Mouse (Mus musculus) CH12.LX (cell line): ENCODE data around the gene Rbm25. TPM values are rescaled to one million over a fixed set of nuclear protein-coding genes. Genes with fewer than 3 reads are reported as not detected.

Experiments
- DNase-seq: peaks from one replicate; pipeline ENCODE4 v3.0.0-alpha.2; 2013; ENCODE audit errors: extremely low read depth
- H3K27ac ChIP-seq: 2 replicates; pipeline ENCODE4 v1.5.1; 2012; ENCODE audit warnings: low read depth, mild to moderate bottlenecking, control low read depth, moderate library complexity; ENCODE audit not compliant: insufficient read depth
- H3K27me3 ChIP-seq: replicated peaks from 2 replicates; pipeline ENCODE3; 2012; ENCODE audit warnings: inconsistent platforms
- H3K36me3 ChIP-seq, 2 experiments: replicated peaks in 1 of 2; 2 replicates each; pipeline versions ENCODE3 to v1.6.1; 2012; ENCODE audit warnings: inconsistent platforms in 1 of 2, low read length in 1 of 2, mild to moderate bottlenecking in 1 of 2, mixed read lengths in 1 of 2, moderate library complexity in 1 of 2; ENCODE audit not compliant: control insufficient read depth in 1 of 2, insufficient read depth in 1 of 2
- H3K4me1 ChIP-seq, 2 experiments: 2 replicates each; pipeline ENCODE4 v1.6.1; 2012; ENCODE audit warnings: inconsistent platforms in 1 of 2, moderate library complexity in 1 of 2; ENCODE audit not compliant: insufficient read depth in 2 of 2, control insufficient read depth in 1 of 2
- H3K4me2 ChIP-seq: 2 replicates; pipeline ENCODE4 v1.6.1; 2012; ENCODE audit warnings: low read depth, mild to moderate bottlenecking, control low read depth; ENCODE audit not compliant: poor library complexity, insufficient read depth, severe bottlenecking
- H3K4me3 ChIP-seq, 3 experiments: fragments of 150-350 bp in 1 of 3; sonication (generic) in 1 of 3; replicated peaks in 1 of 3; 2 replicates each; pipeline versions ENCODE3 to v1.5.1; 2011 to 2012; ENCODE audit warnings: low read depth in 2 of 3, low read length in 2 of 3, mild to moderate bottlenecking in 2 of 3, moderate library complexity in 2 of 3, control low read depth in 1 of 3, improper control_type of control experiment in 1 of 3, inconsistent platforms in 1 of 3, mixed read lengths in 1 of 3; ENCODE audit not compliant: poor library complexity in 1 of 3
- H3K79me2 ChIP-seq: replicated peaks from 2 replicates; pipeline ENCODE4 v1.6.1; 2012; ENCODE audit warnings: mild to moderate bottlenecking, moderate library complexity; ENCODE audit not compliant: control insufficient read depth, poor library complexity, insufficient read depth, severe bottlenecking; ENCODE audit errors: extremely low read depth
- H3K9ac ChIP-seq: 2 replicates; pipeline ENCODE4 v1.6.1; 2012; ENCODE audit warnings: low read depth, mild to moderate bottlenecking, control low read depth, moderate library complexity; ENCODE audit not compliant: insufficient read depth
- H3K9me3 ChIP-seq: replicated peaks from 2 replicates; pipeline ENCODE3; 2012; ENCODE audit warnings: low read length, inconsistent platforms, mixed read lengths
- BHLHE40 ChIP-seq: IDR thresholded peaks from 2 replicates; pipeline ENCODE4 v1.6.1; 2011; ENCODE audit warnings: mild to moderate bottlenecking, low read depth, low read length, improper control_type of control experiment
- CHD1 ChIP-seq: IDR thresholded peaks from 2 replicates; pipeline ENCODE4 v1.6.1; 2012; ENCODE audit warnings: low read depth, low read length, improper control_type of control experiment, inconsistent platforms
- CTCF ChIP-seq, 2 experiments: IDR thresholded peaks in 1 of 2; conservative IDR thresholded peaks in 1 of 2; 2 replicates each; pipeline ENCODE4 v1.5.1; 2011 to 2012; ENCODE audit warnings: low read depth in 2 of 2, low read length in 2 of 2, improper control_type of control experiment in 1 of 2, inconsistent platforms in 1 of 2, mild to moderate bottlenecking in 1 of 2, moderate library complexity in 1 of 2
- E2F4 ChIP-seq: IDR thresholded peaks from 2 replicates; pipeline ENCODE4 v1.6.1; 2011; ENCODE audit warnings: low read depth, low read length, improper control_type of control experiment; ENCODE audit not compliant: insufficient replicate concordance
- ELF1 ChIP-seq: IDR thresholded peaks from 2 replicates; pipeline ENCODE4 v1.6.1; 2014; ENCODE audit warnings: low read depth, mild to moderate bottlenecking, inconsistent platforms, low read length, improper control_type of control experiment
- EP300 ChIP-seq: IDR thresholded peaks from 2 replicates; pipeline ENCODE4 v1.6.1; 2011; ENCODE audit warnings: low read length, improper control_type of control experiment
- ETS1 ChIP-seq: conservative IDR thresholded peaks from 2 replicates; pipeline ENCODE4 v1.6.1; 2012; ENCODE audit warnings: low read depth, mild to moderate bottlenecking, inconsistent platforms, low read length, improper control_type of control experiment, moderate library complexity
- IRF4 ChIP-seq: IDR thresholded peaks from 2 replicates; pipeline ENCODE4 v1.6.1; 2014; ENCODE audit warnings: low read depth, mild to moderate bottlenecking, inconsistent platforms, low read length, improper control_type of control experiment
- JUN ChIP-seq: IDR thresholded peaks from 2 replicates; pipeline ENCODE4 v1.6.1; 2011; ENCODE audit warnings: low read depth, mild to moderate bottlenecking, low read length, improper control_type of control experiment, moderate library complexity; ENCODE audit not compliant: insufficient read depth
- KAT2A ChIP-seq: IDR thresholded peaks from 2 replicates; pipeline ENCODE4 v1.6.1; 2012; ENCODE audit warnings: low read length, improper control_type of control experiment, inconsistent platforms; ENCODE audit not compliant: insufficient replicate concordance
- MAZ ChIP-seq: IDR thresholded peaks from 2 replicates; pipeline ENCODE4 v1.6.1; 2012; ENCODE audit warnings: low read depth, mild to moderate bottlenecking, inconsistent platforms, low read length, improper control_type of control experiment, moderate library complexity
- MXI1 ChIP-seq: IDR thresholded peaks from 2 replicates; pipeline ENCODE4 v1.6.1; 2011; ENCODE audit warnings: mild to moderate bottlenecking, low read depth, low read length, improper control_type of control experiment
- MYC ChIP-seq: IDR thresholded peaks from 2 replicates; pipeline ENCODE4 v1.6.1; 2011; ENCODE audit warnings: low read depth, mild to moderate bottlenecking, improper control_type of control experiment, low read length
- NRF1 ChIP-seq: IDR thresholded peaks from 2 replicates; pipeline ENCODE4 v1.6.1; 2014; ENCODE audit warnings: low read depth, mild to moderate bottlenecking, inconsistent platforms, low read length, improper control_type of control experiment, moderate library complexity
- RCOR1 ChIP-seq: conservative IDR thresholded peaks from 2 replicates; pipeline ENCODE4 v1.6.1; 2012; ENCODE audit warnings: low read depth, mild to moderate bottlenecking, inconsistent platforms, low read length, improper control_type of control experiment
- TBP ChIP-seq: conservative IDR thresholded peaks from 2 replicates; pipeline ENCODE4 v1.6.1; 2011; ENCODE audit warnings: low read depth, low read length, improper control_type of control experiment
- TCF12 ChIP-seq: IDR thresholded peaks from 2 replicates; pipeline ENCODE4 v1.6.1; 2014; ENCODE audit warnings: low read depth, mild to moderate bottlenecking, inconsistent platforms, low read length, improper control_type of control experiment
- USF2 ChIP-seq: conservative IDR thresholded peaks from 2 replicates; pipeline ENCODE4 v1.6.1; 2011; ENCODE audit warnings: low read depth, low read length, improper control_type of control experiment
- ZC3H11A ChIP-seq: IDR thresholded peaks from 2 replicates; pipeline ENCODE4 v1.6.1; 2012; ENCODE audit warnings: low read depth, mild to moderate bottlenecking, inconsistent platforms, low read length, improper control_type of control experiment
- ZMIZ1 ChIP-seq: IDR thresholded peaks from 2 replicates; pipeline ENCODE4 v1.6.1; 2012; ENCODE audit warnings: low read depth, mild to moderate bottlenecking, inconsistent platforms, low read length, improper control_type of control experiment
- ZNF384 ChIP-seq: IDR thresholded peaks from 2 replicates; pipeline ENCODE4 v1.6.1; 2012; ENCODE audit warnings: low read depth, low read length, improper control_type of control experiment, inconsistent platforms
- dilution Hi-C: fragments of 300-500 bp; cut with MboI; formaldehyde crosslinking; loops from 2 replicates; pipeline ENCODE4 v1.14.3; 2020; ENCODE audit warnings: low sequenced_read_pairs; ENCODE audit not compliant: extremely low pct_unique_long_range_greater_than_20kb, extremely low pct_ligation_motif_present
- in situ Hi-C: fragments of 300-500 bp; cut with MboI; formaldehyde crosslinking; loops from 3 replicates; pipeline ENCODE4 v1.14.3; 2019; ENCODE audit warnings: low sequenced_read_pairs, low pct_ligation_motif_present, low pct_unique_long_range_greater_than_20kb, mixed read lengths
- polyA plus RNA-seq: library from polyadenylated mRNA; unstranded; fragments of >175 nt; gene quantifications from 2 replicates; pipeline ENCODE4 v1.2.1, GENCODE M21; 2012; ENCODE audit warnings: low read depth; ENCODE audit not compliant: insufficient read length
- total RNA-seq, 2 experiments: library from RNA; depleted of rRNA; stranded (reverse); fragments of 300-350 nt in 1 of 2; fragments of >200 nt in 1 of 2; gene quantifications; 2 replicates each; pipeline ENCODE4 v1.2.3; 2012 to 2014

The Rbm25 gene
- total and polyA plus RNA-seq, 3 experiments: 58.6 to 227 (median 97.5) TPM

GRCm38 (mm10) chr12:83708160-83709092 is 77.4 kb downstream of the Rbm25 start:
- in situ Hi-C loops (no loop called here), dilution Hi-C loops (no loop called here)
- Histone ChIP-seq H3K4me2 (no peak overlapping the region), H3K27ac (no peak overlapping the region), H3K4me3 (no peak overlapping the region), H3K9ac (no peak overlapping the region), H3K9me3 (no peaks in the 10 kb centered on the region), H3K27me3 (no peaks in the 10 kb centered on the region), H3K36me3 (peaks cover 21 to 83% of the 10 kb centered on the region in 2 experiments), H3K4me1 (peaks cover 0 to 2% of the 10 kb centered on the region in 2 experiments; a peak in 1 of 4 replicates), H3K79me2 (no peaks in the 10 kb centered on the region; the same call in 1 of the 2 replicates)
- DNase-seq: no peak
- TF ChIP-seq IRF4 (no peak), TCF12 (no peak), CHD1 (no peak)

- in situ Hi-C loops (loop anchor here (5.0 to 10.0 kb wide), 2 partner anchors 57 to 235 kb away; no protein-coding TSS in a partner anchor), dilution Hi-C loops (no loop called here)
- H3K4me2 ChIP-seq: no peak overlapping the region
- H3K4me1 ChIP-seq: no peaks in the 10 kb centered on the region
- no peak overlapping the region for H3K27ac ChIP-seq
- H3K4me3 ChIP-seq: no peak overlapping the region
- no peaks in the 10 kb centered on the region for H3K9me3 ChIP-seq
- no peak for DNase-seq
- TF ChIP-seq BHLHE40 (no peak), MAZ (no peak), MXI1 (no peak), NRF1 (no peak), EP300 (no peak), ZMIZ1 (no peak), USF2 (no peak), JUN (no peak), E2F4 (no peak), RCOR1 (no peak), ZC3H11A (no peak), ETS1 (no peak), KAT2A (no peak), ZNF384 (no peak), CTCF (conservative IDR thresholded peaks at IDR 0.05 in 1 of 2, IDR thresholded peaks at IDR 0.05 in 1 of 2; ENCODE audit: low read depth in 2 of 2, low read length in 2 of 2) (no peak), ELF1 (no peak), TBP (no peak), MYC (no peak)
- H3K9ac ChIP-seq: no peak overlapping the region
- H3K79me2 ChIP-seq: no peaks in the 10 kb centered on the region
- H3K27me3 ChIP-seq: no peaks in the 10 kb centered on the region
- H3K36me3 ChIP-seq: peaks cover 23 to 85% of the 10 kb centered on the region in 2 experiments
These were observed 78.9 kb downstream of the Rbm25 start for GRCm38 (mm10) chr12:83709934-83710333.
